Mouse (Mus musculus) large intestine, adult 2 months (tissue): ENCODE results near the gene Sord. TPM values are rescaled to one million over a fixed set of nuclear protein-coding genes. Genes with fewer than 3 reads are reported as not detected.

ENCODE experiments used
- DNase-seq: peaks from one replicate; pipeline ENCODE4 v3.0.0-alpha.2; 2012; ENCODE audit warnings: low read depth, low spot score
- WGBS: fragments of 180-500 bp; shearing (Covaris S2); methylation state at CpG from one replicate; pipeline ENCODE4 v1.1.7; 2018; 5-methylcytosine and 5-hydroxymethylcytosine counted together
- polyA plus RNA-seq: library from polyadenylated mRNA; depleted of rRNA; stranded (reverse); fragments of >200 nt; gene quantifications from 2 replicates; pipeline ENCODE4 v1.2.3, GENCODE M21; 2012; rRNA removed

The Sord gene
- polyA plus RNA-seq, 1 experiment, result 54.8 TPM

DNA sequence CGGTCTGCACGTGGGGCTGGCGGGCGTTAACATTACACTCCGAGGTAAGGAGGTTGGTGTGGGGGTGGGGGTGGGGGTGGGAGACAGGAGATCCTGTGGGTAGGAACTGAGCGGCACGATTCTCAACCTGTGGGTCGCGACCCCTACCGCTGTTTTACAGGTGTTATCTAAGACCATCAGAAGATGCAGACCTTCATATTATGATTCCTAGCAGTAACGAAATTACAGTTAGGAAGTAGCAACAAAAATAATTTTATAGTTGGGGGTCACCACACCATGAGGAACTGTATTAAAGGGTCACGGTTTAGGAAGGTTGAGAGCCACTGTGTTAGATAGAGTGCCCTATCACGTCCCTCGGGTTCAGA is 66.1 kb downstream of the Sord start:
- 24% methylated on average over 14 of the region's 14 CpGs for WGBS
- DNase-seq, result no peak

DNA sequence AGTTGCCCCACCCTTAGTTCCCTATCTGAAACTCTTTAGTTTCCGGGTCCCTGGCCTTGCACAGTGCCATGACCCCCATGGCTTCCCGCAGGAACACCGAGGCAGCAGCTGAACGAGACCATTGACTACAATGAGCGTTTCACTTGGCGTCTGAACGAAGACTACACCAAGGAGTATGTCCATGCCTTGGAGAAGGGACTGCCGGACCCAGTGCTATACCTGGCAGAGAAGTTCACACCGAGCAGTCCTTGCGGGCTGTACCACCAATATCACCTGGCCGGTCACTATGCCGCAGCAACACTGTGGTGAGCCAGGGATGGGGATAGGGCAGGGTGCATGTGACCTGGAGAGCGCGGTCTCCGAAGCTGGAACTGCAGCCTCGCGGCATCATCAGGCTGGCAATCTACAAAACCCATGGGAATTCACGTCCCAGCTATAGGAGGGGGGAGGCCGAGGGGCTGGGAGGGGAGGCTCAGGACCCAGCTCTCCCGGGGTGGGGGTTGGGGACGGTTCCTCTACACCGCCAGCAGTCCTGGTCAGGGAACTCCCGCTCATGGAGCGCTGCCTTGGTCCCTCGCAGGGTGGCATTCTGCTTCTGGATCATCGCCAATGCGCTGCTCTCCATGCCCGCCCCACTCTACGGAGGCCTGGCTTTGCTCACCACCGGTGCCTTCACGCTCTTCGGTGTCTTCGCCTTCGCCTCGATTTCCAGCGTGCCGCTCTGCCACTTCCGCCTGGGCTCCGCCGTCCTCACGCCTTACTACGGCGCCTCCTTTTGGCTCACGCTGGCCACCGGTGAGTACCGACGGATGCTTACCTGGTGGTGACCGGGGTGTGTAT is 66.8 kb downstream of the Sord start:
- DNase-seq, result no peak
- WGBS, result under 1% methylated on average over 48 of the region's 48 CpGs

DNA sequence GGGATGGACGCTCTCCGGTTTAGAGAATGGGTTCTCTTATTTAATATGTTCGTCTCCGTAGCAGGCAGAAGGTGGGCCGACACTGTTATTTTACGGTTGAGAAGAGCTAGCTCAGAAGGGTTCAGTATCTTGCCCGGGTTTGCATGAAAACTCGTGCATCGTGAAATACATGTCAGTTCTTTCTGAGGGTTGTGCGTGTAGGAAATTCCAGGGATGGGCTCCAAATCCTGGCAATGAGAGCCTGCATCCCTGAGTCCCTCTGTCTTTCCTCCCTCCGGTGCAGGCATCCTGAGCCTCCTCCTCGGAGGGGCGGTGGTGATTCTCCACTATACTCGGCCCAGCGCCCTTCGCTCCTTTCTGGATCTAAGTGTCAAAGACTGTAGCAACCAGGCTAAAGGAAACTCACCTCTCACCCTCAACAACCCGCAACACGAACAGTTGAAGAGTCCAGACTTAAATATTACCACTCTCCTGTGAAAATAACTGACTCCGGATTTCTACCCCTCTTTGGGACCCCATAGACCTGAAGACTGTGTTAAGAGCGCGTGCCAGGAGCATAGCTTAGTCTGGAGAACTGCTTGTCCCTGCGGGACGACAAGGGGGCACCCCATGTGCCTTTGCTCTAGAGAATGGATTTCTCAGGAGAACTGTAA is 67.5 kb downstream of the Sord start:
- WGBS, result 41% methylated on average over 23 of the region's 23 CpGs
- no peak for DNase-seq

DNA sequence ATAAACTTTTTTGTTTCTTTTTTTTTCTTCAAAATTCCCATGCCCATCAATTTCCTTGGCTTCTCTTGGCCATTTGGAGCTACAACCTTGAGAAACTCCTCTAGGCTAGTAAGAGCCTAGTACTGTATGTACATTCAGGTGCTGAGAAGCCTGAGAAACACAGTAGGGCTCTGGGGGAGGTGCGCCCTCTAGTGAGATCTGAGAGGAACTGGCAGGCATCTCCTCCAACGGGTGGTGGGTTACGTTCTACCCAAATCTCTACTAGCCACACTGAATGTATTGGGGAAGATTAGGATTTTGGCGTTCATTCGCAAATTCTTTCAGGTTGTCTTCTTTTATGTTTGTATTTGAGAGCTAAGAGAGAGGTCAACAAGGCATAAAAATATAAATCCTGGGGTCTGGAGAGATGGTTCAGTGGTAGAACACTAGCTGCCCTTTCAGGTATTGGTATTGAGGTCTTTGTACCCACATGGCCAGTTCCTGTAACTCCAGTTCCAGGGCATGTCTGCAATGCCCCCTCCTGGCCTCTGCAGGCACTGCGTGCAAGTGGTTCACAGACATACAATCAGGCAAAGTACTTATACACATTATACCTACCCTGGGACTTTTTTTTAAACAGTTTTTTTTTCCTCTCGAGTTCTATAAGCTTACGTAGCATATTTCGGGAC is 68.2 kb downstream of the Sord start:
- WGBS, result 14% methylated on average over 9 of the region's 9 CpGs
- peak; percentile 61 for DNase-seq

DNA sequence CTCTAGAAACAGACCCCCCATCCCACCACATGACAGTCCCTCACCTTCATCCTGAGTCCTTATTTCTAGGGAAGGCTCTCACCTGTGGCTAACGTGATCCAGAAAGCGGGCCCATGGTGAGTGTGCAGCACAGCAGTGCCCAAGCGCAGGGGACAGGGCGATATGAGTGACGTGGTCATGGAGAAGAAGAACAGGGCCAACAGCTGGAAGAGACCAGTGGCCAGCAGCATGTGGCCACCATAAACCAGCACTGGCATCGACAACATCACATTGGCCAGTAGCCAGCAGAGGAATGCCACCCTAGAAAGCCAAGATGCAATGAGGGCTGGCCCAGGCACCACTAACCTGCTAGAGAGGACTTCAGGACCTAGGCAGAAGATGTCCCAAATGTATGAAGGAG is 70.0 kb downstream of the Sord start:
- no peak for DNase-seq
- WGBS, result 80% methylated on average over 6 of the region's 6 CpGs

DNA sequence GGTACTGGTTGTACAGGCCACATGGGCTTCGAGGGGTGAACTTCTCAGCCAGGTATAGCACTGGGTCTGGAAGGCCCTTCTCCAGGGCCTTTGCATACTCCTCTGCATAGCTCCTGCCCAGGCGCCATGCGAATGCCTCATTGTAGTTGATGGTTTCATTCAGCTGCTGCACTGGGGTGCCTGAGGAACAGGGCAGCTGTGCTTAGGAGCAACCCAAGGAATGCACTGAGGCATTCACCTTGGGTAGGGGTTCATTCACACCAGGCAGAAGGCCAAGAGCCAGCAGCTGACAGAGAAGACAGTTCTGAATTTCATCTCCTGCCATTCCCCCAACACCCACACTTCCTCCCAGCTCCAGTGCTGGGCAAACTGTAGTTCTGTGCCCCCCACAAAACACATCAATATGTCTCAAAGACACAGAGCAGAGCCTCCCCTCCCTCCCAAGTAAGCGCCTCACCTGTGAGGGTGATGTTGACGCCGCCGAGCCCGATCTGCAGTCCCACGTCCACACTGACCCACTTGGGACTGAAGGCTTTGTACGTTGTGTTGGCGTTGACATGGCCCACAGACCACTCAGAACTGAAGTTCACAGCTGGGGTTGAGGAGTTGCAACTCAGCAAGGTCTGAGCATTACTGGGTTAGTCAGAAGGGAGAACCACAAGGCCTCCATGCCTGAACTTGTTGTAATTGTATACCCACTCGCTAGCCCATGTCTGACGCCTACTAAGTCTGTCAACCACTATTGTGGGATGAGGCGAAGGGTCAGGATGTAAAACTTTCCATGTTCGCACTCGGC is 70.7 kb downstream of the Sord start:
- WGBS, result 92% methylated on average over 16 of the region's 16 CpGs
- no peak for DNase-seq

DNA sequence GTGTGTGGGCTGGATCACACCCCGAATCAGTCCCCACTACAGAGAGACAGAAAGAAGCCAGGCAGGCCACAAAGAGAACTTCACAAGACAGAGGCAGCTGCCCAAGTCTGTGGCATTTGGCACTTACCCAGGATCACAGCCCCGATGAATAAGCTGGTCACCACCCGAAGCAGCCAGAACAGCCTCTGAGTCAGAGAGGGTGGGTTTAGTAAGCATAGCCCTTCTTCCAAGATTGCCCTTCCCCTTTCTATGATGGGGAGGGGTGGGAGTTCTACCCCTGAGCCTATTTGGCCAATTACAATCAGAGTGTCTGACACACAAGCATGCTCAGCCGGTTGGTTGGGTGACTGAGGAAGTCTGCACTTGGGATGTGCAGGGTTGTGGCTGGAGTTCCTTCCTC is 71.6 kb downstream of the Sord start:
- DNase-seq, result no peak
- 7% methylated on average over 4 of the region's 4 CpGs for WGBS

DNA sequence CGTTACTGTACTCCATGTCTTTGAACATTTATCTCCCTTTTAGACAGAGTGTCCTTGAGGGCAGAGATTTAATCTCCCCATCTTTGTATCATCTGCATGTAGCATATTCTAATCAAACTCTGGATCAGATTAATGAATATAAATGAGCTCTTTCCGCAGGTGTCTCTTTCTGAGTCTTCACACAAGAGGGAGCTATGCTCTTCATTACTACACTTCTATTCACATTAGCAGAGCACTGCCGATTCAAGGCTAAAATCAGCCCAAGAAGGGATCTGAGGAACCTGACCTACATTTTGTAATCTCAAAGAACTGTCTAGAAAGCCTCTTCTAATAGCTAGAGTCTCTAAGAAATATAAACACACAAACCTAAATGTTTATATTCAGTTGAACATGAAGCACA is 75.1 kb downstream of the Sord start:
- WGBS, result 38% methylated on average over 3 of the region's 3 CpGs

DNA sequence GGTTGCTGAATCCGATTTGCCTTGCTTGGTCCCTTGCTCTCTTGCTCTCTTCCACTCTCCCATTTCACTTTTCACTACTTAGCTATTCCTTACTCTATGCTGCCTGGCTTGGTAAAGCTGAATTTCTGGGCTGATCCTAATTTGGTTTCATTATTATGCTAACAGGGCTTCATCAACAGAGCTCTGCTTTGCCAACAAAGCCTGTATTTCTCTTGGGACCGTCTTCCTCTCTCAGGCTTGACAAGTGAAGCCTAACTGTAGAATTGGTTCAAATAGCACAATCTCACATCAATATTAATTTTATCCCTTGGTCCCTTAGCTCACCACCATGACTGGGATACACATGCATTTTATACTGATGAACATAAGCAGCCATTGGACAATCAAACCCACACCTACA is 77.0 kb downstream of the Sord start:
- DNase-seq, result no peak
- 77% methylated on average over 2 of the region's 2 CpGs for WGBS

More for the DNA sequence above, 75.1 kb downstream of the Sord start:
- DNase-seq, result no peak

DNA sequence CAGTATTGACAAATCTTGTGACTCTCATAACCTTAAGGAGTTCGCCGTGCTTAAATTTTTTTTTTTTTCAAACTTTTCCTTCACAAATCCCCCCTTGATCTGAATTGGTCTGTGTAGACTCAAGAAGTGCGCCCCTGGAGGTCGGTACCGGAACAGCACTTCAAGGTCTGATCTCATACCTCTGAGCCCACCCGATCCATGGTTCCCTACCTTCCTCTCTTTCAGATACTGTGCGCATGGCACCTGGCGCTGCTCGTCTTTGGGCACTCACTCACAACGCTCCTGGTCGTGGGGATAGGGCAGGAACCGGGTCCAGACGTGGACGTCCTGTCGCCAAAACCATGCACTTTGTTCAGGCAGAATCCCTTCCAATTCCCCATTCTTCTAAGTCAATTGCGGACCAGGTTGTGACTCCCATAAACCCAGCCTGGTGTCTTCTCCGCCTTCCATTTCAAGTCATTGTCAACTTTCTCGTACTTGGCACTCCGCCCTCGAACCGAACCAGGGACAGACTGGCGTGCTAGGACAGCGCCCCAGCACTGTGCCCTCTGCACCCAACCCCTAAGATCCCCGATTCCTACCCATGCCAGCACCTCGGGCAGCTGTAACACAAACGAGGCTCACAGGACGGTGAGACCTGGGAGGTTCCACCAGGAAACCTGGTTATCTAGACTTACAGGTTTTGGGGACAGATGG is 78.3 kb downstream of the Sord start:
- 2% methylated on average over 27 of the region's 27 CpGs for WGBS
- no peak for DNase-seq

DNA sequence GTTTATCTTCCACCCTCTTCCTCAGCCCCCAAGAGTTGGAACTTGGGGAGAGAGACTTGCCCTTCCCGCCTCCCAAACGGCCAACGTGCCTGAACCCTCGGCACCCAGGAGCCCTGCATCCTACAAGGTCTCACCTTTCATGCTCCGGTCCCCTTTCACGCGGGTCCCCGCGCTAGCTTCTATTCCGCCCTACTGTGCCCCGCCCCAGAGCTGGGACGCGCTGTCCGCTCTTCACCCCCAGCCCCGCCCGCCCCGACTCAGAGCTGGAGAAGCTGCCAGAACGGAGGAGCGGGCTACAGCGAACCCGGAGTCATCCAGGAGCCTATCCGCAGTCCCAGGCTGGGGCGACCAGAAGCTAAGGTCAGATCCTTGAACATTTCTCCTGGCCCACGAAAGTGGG is 79.0 kb downstream of the Sord start, which contains the start of gene Duoxa1:
Gene Duoxa1 (minus strand): TSS at position 195 of the 400 bp plus-strand sequence.
- 7% methylated on average over 24 of the region's 24 CpGs for WGBS
- DNase-seq, result no peak

Other genes starting within 250 kb of the Sord start
- gene Eif3j1, start 206.2 kb upstream of the Sord start, polyA plus RNA-seq, result 3.1 and 3.6 TPM in 2 replicates
- gene Spg11, start 116.4 kb upstream of the Sord start, polyA plus RNA-seq, result 6.4 and 10.3 TPM in 2 replicates
- 1,363 and 1,869 TPM in 2 replicates for gene B2m, start 87.1 kb upstream of the Sord start, polyA plus RNA-seq
- gene Trim69, start 74.0 kb upstream of the Sord start, polyA plus RNA-seq, result 0.12 and 0.15 TPM in 2 replicates
- 0.02 TPM in 1 of 2 replicates, not detected in the other for gene Patl2, start 48.6 kb upstream of the Sord start, polyA plus RNA-seq
- gene Terb2, start 48.5 kb upstream of the Sord start, polyA plus RNA-seq, result not detected in 2 replicates
- gene Duox2, start 63.7 kb downstream of the Sord start, polyA plus RNA-seq, result 133 and 185 TPM in 2 replicates
- 263 and 294 TPM in 2 replicates for gene Duoxa2, start 64.2 kb downstream of the Sord start, polyA plus RNA-seq
- 0.25 and 0.26 TPM in 2 replicates for gene Duoxa1, start 79.0 kb downstream of the Sord start, polyA plus RNA-seq
- 0.19 TPM in 2 replicates for gene Duox1, start 80.9 kb downstream of the Sord start, polyA plus RNA-seq
- gene Shf, start 134.4 kb downstream of the Sord start, polyA plus RNA-seq, result 11.7 and 18.5 TPM in 2 replicates
- 30.9 and 99.3 TPM in 2 replicates for gene Slc28a2, start 191.7 kb downstream of the Sord start, polyA plus RNA-seq